Comparison of ENCODE assay signal across 10 mouse cellular contexts in the genomic region with DNA sequence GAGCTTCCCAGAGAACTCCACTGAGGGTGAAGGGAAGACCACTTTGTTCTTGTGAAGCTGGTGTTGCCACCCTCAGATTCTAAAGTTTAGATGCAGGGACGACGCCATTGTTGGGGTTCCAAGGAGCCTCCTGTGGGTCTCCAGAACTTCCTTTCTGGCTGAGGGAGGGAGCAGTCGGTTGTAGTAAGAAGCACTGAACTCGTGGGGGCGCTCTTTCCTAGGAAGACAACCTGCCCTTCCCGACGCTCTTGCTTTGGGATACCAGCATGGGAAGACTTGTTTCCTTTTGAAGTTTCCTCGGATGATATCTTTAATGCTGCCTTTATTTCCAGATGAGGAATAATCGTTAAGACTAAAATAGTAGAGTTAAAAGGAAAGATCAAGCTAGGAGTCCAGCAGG. TPM values are rescaled to one million over a fixed set of nuclear protein-coding genes. Genes with fewer than 3 reads are reported as not detected.
DNase-seq lines count a peak whose midpoint lies in the region; ATAC-seq and TF ChIP-seq lines count a peak whose summit lies in the region.
"Not testable (repeated sequence)": the region's sequence is repeated elsewhere in the genome, so short reads cannot be mapped to it uniquely, and the experiment has no call there.
"Had no signal": no experiment of that assay in that cellular context is flagged by ENCODE, and none has a peak within 500 bp of the region (broad histone marks: within the 10 kb centered on the region; RNA-seq: fewer than 3 reads in every experiment).

No protein-coding gene starts in this region.

- H3K27me3 ChIP-seq in hindbrain, postnatal 0 days (ENCODE audit: insufficient read depth, low read length); liver, embryonic 14.5 days (ENCODE audit: control insufficient read depth, insufficient read depth, low read length): not testable (repeated sequence)

- not testable (repeated sequence) for TF ChIP-seq EP300 in liver, embryonic 14.5 days (IDR thresholded peaks at IDR 0.05; ENCODE audit: low read depth)

- H3K36me3 ChIP-seq in hindbrain, postnatal 0 days (ENCODE audit: insufficient read depth, low read length); liver, embryonic 14.5 days (replicated peaks; ENCODE audit: control insufficient read depth, insufficient read depth, low read depth): not testable (repeated sequence)

- not testable (repeated sequence) for H3K27ac ChIP-seq in hindbrain, postnatal 0 days; liver, embryonic 14.5 days

- H3K4me3 ChIP-seq in hindbrain, postnatal 0 days (ENCODE audit: low read length); liver, embryonic 14.5 days (ENCODE audit: insufficient read depth in 1 of 2, low read depth in 2 of 2, low read length in 2 of 2): not testable (repeated sequence)

- H3K4me2 ChIP-seq in hindbrain, postnatal 0 days (ENCODE audit: low read depth, low read length); liver, embryonic 14.5 days (ENCODE audit: low read depth): not testable (repeated sequence)

- H3K9ac ChIP-seq in hindbrain, postnatal 0 days (replicated peaks; ENCODE audit: low read length); liver, embryonic 14.5 days (replicated peaks): not testable (repeated sequence)

- peak; percentile 70 for DNase-seq in adipocyte (ENCODE audit: low spot score)
- DNase-seq in cerebellum, adult 9-11 months, result peak; percentile 45
- peak; percentile 72 for DNase-seq in gastrocnemius, postnatal 10 days
- peak; percentile 41 for DNase-seq in hindbrain, postnatal 0 days (ENCODE audit: low spot score)
- peak; percentile 43 to 56 for DNase-seq in layer of hippocampus, adult 8-10 months (ENCODE audit: low spot score in 2 of 2)
- not testable (repeated sequence) for DNase-seq in liver, embryonic 14.5 days (ENCODE audit: low read depth in 3 of 3, low spot score in 3 of 3)
- DNase-seq in ovary, adult 18-20 months (ENCODE audit: low spot score), result peak; percentile 54
- DNase-seq in thymus, postnatal 25 days, result peak; percentile 8

- H3K4me1 ChIP-seq in hindbrain, postnatal 0 days (ENCODE audit: insufficient read depth, low read length); liver, embryonic 14.5 days (replicated peaks; ENCODE audit: control insufficient read depth in 2 of 2, insufficient read depth in 2 of 2, low read length in 1 of 2): not testable (repeated sequence)

- TF ChIP-seq CTCF in hindbrain, postnatal 0 days (IDR thresholded peaks at IDR 0.05; ENCODE audit: low read depth), result peak; percentile 54
- peak; percentile 30; the same call in 1 of the 2 replicates for TF ChIP-seq CTCF in liver, embryonic 14.5 days (IDR thresholded peaks at IDR 0.05; ENCODE audit: low read depth)

- not testable (repeated sequence) for ATAC-seq in hindbrain, postnatal 0 days; liver, embryonic 14.5 days (ENCODE audit: insufficient read depth)

- H3K9me3 ChIP-seq in hindbrain, postnatal 0 days (ENCODE audit: low read length); liver, embryonic 14.5 days (ENCODE audit: control insufficient read depth, low read length): not testable (repeated sequence)

- 11% methylated on average over 8 of the region's 9 CpGs for WGBS in hindbrain, postnatal 0 days
- 10% methylated on average over 9 of the region's 9 CpGs for WGBS in liver, embryonic 14.5 days (ENCODE audit: insufficient replicate concordance)

RNA-seq across cellular contexts. Expression of a gene that starts 4.9 kb away (rescaled TPM):
- not detected for total RNA-seq in gastrocnemius, postnatal 10 days (2021)
- total RNA-seq in hindbrain, postnatal 0 days (2014; rRNA removed), result not detected in 2 replicates
- 0.64 and 0.74 TPM in 2 replicates for polyA plus RNA-seq in hindbrain, postnatal 0 days (2015; fragmentation: Nextera tagmentation; extraction: Ambion mirVana)
- total RNA-seq in layer of hippocampus, adult 8-10 months (2022), result 1 to 10 TPM; 4.1 to 7.1 (median 4.9) TPM
- 0.02 TPM in 1 of 2 replicates, not detected in the other for polyA plus RNA-seq in liver, embryonic 14.5 days (2012; rRNA removed)
- not detected in 2 replicates for polyA plus RNA-seq in liver, embryonic 14.5 days (2014; fragmentation: Nextera tagmentation; extraction: Ambion mirVana)
- polyA plus RNA-seq: midbrain, embryonic 12.5 days had no signal

RNA-seq across cellular contexts. Expression of a gene that starts 16.1 kb away (rescaled TPM):
- under 1 TPM in 1 of 2 experiments, not detected in 1; 0.23 TPM for total RNA-seq in gastrocnemius, postnatal 10 days (2021)
- total RNA-seq in hindbrain, postnatal 0 days (2014; rRNA removed), result 0.72 and 1.9 TPM in 2 replicates
- polyA plus RNA-seq in hindbrain, postnatal 0 days (2015; fragmentation: Nextera tagmentation; extraction: Ambion mirVana), result 0.54 and 0.73 TPM in 2 replicates
- 10 to 100 TPM in 1 of 4 experiments, 1 to 10 TPM in 3; 6.3 to 10.0 (median 7.3) TPM for total RNA-seq in layer of hippocampus, adult 8-10 months (2022)
- not detected in 2 replicates for polyA plus RNA-seq in liver, embryonic 14.5 days (2012; rRNA removed)
- polyA plus RNA-seq in liver, embryonic 14.5 days (2014; fragmentation: Nextera tagmentation; extraction: Ambion mirVana), result not detected in 2 replicates
- polyA plus RNA-seq: midbrain, embryonic 12.5 days had no signal

RNA-seq across cellular contexts. Expression of a gene that starts 16.1 kb away (rescaled TPM):
- total RNA-seq in gastrocnemius, postnatal 10 days (2021), result under 1 TPM in 1 of 2 experiments, not detected in 1; 0.21 TPM
- total RNA-seq in hindbrain, postnatal 0 days (2014; rRNA removed), result 0.29 TPM in 1 of 2 replicates, not detected in the other
- polyA plus RNA-seq in hindbrain, postnatal 0 days (2015; fragmentation: Nextera tagmentation; extraction: Ambion mirVana), result not detected in 2 replicates
- total RNA-seq in layer of hippocampus, adult 8-10 months (2022), result 1 to 10 TPM in 3 of 4 experiments, under 1 TPM in 1; 0.56 to 3.3 (median 2.6) TPM
- not detected in 2 replicates for polyA plus RNA-seq in liver, embryonic 14.5 days (2012; rRNA removed)
- not detected in 2 replicates for polyA plus RNA-seq in liver, embryonic 14.5 days (2014; fragmentation: Nextera tagmentation; extraction: Ambion mirVana)
- polyA plus RNA-seq: intestine, embryonic 16.5 days; midbrain, embryonic 12.5 days had no signal

RNA-seq across cellular contexts. Expression of a gene that starts 32.1 kb away (rescaled TPM):
- under 1 TPM; 0.35 to 0.36 TPM for total RNA-seq in gastrocnemius, postnatal 10 days (2021)
- not detected in 2 replicates for total RNA-seq in hindbrain, postnatal 0 days (2014; rRNA removed)
- polyA plus RNA-seq in hindbrain, postnatal 0 days (2015; fragmentation: Nextera tagmentation; extraction: Ambion mirVana), result not detected in 2 replicates
- total RNA-seq in layer of hippocampus, adult 8-10 months (2022), result 1 to 10 TPM; 2.7 to 4.0 (median 3.3) TPM
- polyA plus RNA-seq in liver, embryonic 14.5 days (2012; rRNA removed), result not detected in 2 replicates
- polyA plus RNA-seq in liver, embryonic 14.5 days (2014; fragmentation: Nextera tagmentation; extraction: Ambion mirVana), result not detected in 2 replicates
- polyA plus RNA-seq: intestine, embryonic 16.5 days; midbrain, embryonic 12.5 days had no signal
